Mouse (Mus musculus): Measurements from ENCODE around the gene Fcho2.
"Not testable (repeated sequence)": the region's sequence is repeated elsewhere in the genome, so short reads cannot be mapped to it uniquely, and the experiment has no call there.

Fcho2 gene

GRCm38 (mm10) chr13:98815147-98815785, at the start of gene Fcho2:
TSS of gene Fcho2 (minus strand) at chr13:98815449.
- DNase-seq (ENCODE audit: low spot score in 2 of 2): peak; percentile 94

GRCm38 (mm10) chr13:98855291-98855690, 40.0 kb upstream of the Fcho2 start:
- no peak for DNase-seq (ENCODE audit: low spot score in 2 of 2)

GRCm38 (mm10) chr13:98845794-98846193, 30.5 kb upstream of the Fcho2 start:
- no peak for DNase-seq (ENCODE audit: low spot score in 2 of 2)

GRCm38 (mm10) chr13:98836423-98837088, 21.3 kb upstream of the Fcho2 start:
- no peak for DNase-seq (ENCODE audit: low spot score in 2 of 2)

GRCm38 (mm10) chr13:98835740-98836139, 20.5 kb upstream of the Fcho2 start:
- DNase-seq (ENCODE audit: low spot score in 2 of 2): no peak

GRCm38 (mm10) chr13:98834723-98835122, 19.5 kb upstream of the Fcho2 start:
- no peak for DNase-seq (ENCODE audit: low spot score in 2 of 2)

GRCm38 (mm10) chr13:98834199-98834598, 18.9 kb upstream of the Fcho2 start:
- no peak for DNase-seq (ENCODE audit: low spot score in 2 of 2)

- DNase-seq (ENCODE audit: low spot score in 2 of 2): no peak
These were observed 17.5 kb upstream of the Fcho2 start for GRCm38 (mm10) chr13:98832451-98833450.

GRCm38 (mm10) chr13:98829026-98829425, 13.8 kb upstream of the Fcho2 start:
- DNase-seq (ENCODE audit: low spot score in 2 of 2): not testable (repeated sequence)

GRCm38 (mm10) chr13:98825574-98825973, 10.3 kb upstream of the Fcho2 start:
- no peak for DNase-seq (ENCODE audit: low spot score in 2 of 2)

- DNase-seq (ENCODE audit: low spot score in 2 of 2): no peak
These were observed 3.8 kb upstream of the Fcho2 start for GRCm38 (mm10) chr13:98819094-98819493.

GRCm38 (mm10) chr13:98818205-98818604, 3.0 kb upstream of the Fcho2 start:
- DNase-seq (ENCODE audit: low spot score in 2 of 2): no peak

GRCm38 (mm10) chr13:98817766-98818165, 2.5 kb upstream of the Fcho2 start:
- DNase-seq (ENCODE audit: low spot score in 2 of 2): no peak

GRCm38 (mm10) chr13:98816981-98817660, 1.9 kb upstream of the Fcho2 start:
- DNase-seq (ENCODE audit: low spot score in 2 of 2): not testable (repeated sequence)

GRCm38 (mm10) chr13:98816571-98816970, 1.3 kb upstream of the Fcho2 start:
- no peak for DNase-seq (ENCODE audit: low spot score in 2 of 2)

GRCm38 (mm10) chr13:98814275-98815040, 791 bp downstream of the Fcho2 start:
- peak in 1 of 2 experiments; percentile 46 for DNase-seq (ENCODE audit: low spot score in 2 of 2)

GRCm38 (mm10) chr13:98813596-98814274, 1.5 kb downstream of the Fcho2 start:
- DNase-seq (ENCODE audit: low spot score in 2 of 2): no peak

GRCm38 (mm10) chr13:98813167-98813566, 2.1 kb downstream of the Fcho2 start:
- no peak for DNase-seq (ENCODE audit: low spot score in 2 of 2)

- DNase-seq (ENCODE audit: low spot score in 2 of 2): no peak
These were observed 3.0 kb downstream of the Fcho2 start for GRCm38 (mm10) chr13:98812285-98812684.

GRCm38 (mm10) chr13:98810143-98810542, 5.1 kb downstream of the Fcho2 start:
- DNase-seq (ENCODE audit: low spot score in 2 of 2): no peak
